Mouse (Mus musculus) E14TG2a.4 (cell line): ENCODE results near the gene Obscn.

Experiments used
- CTCF ChIP-seq: conservative IDR thresholded peaks from 2 replicates; pipeline ENCODE4 v1.5.1; 2014; ENCODE audit warnings: low read length
- NANOG ChIP-seq: IDR thresholded peaks from 2 replicates; pipeline ENCODE4 v1.6.1; 2014; ENCODE audit warnings: borderline replicate concordance, low read length, mixed read lengths

- TF ChIP-seq CTCF (no peak), NANOG (no peak)
These were observed 188.2 kb downstream of the Obscn start for GRCm38 (mm10) chr11:58947798-58948528.
